Mouse (Mus musculus): ENCODE results near the gene Vangl2.
A peak's percentile ranks its signal among the peaks of the same experiment; 100 is the strongest.

Gene Vangl2

GRCm38 (mm10) chr1:172028394-172029275, at the start of gene Vangl2:
Gene Vangl2 (minus strand): TSS chr1:172028444.
- no peak for DNase-seq (ENCODE audit: low spot score in 2 of 2)

GRCm38 (mm10) chr1:172077981-172078380, 49.7 kb upstream of the Vangl2 start:
- no peak for DNase-seq (ENCODE audit: low spot score in 2 of 2)

GRCm38 (mm10) chr1:172072604-172073003, 44.4 kb upstream of the Vangl2 start:
- DNase-seq (ENCODE audit: low spot score in 2 of 2): no peak

GRCm38 (mm10) chr1:172071556-172071955, 43.3 kb upstream of the Vangl2 start:
- no peak for DNase-seq (ENCODE audit: low spot score in 2 of 2)

GRCm38 (mm10) chr1:172070227-172070626, 42.0 kb upstream of the Vangl2 start:
- DNase-seq (ENCODE audit: low spot score in 2 of 2): no peak

- no peak for DNase-seq (ENCODE audit: low spot score in 2 of 2)
Observed at GRCm38 (mm10) chr1:172064613-172065141, 36.4 kb upstream of the Vangl2 start.

- no peak for DNase-seq (ENCODE audit: low spot score in 2 of 2)
Observed at GRCm38 (mm10) chr1:172063291-172064023, 35.2 kb upstream of the Vangl2 start.

- DNase-seq (ENCODE audit: low spot score in 2 of 2): no peak
Observed at GRCm38 (mm10) chr1:172062101-172062500, 33.9 kb upstream of the Vangl2 start.

GRCm38 (mm10) chr1:172061217-172061616, 33.0 kb upstream of the Vangl2 start:
- DNase-seq (ENCODE audit: low spot score in 2 of 2): no peak

GRCm38 (mm10) chr1:172060659-172061058, 32.4 kb upstream of the Vangl2 start:
- no peak for DNase-seq (ENCODE audit: low spot score in 2 of 2)

GRCm38 (mm10) chr1:172058874-172059273, 30.6 kb upstream of the Vangl2 start:
- DNase-seq (ENCODE audit: low spot score in 2 of 2): no peak

- DNase-seq (ENCODE audit: low spot score in 2 of 2): no peak
Observed at GRCm38 (mm10) chr1:172058321-172058720, 30.1 kb upstream of the Vangl2 start.

- DNase-seq (ENCODE audit: low spot score in 2 of 2): no peak
Observed at GRCm38 (mm10) chr1:172057491-172057921, 29.3 kb upstream of the Vangl2 start, which contains the start of gene Nhlh1. Gene Nhlh1 (minus strand): TSS chr1:172057573.

- no peak for DNase-seq (ENCODE audit: low spot score in 2 of 2)
Observed at GRCm38 (mm10) chr1:172056251-172056650, 28.0 kb upstream of the Vangl2 start.

GRCm38 (mm10) chr1:172053541-172054440, 25.5 kb upstream of the Vangl2 start:
- no peak for DNase-seq (ENCODE audit: low spot score in 2 of 2)

- DNase-seq (ENCODE audit: low spot score in 2 of 2): no peak
Observed at GRCm38 (mm10) chr1:172052766-172053279, 24.6 kb upstream of the Vangl2 start.

- no peak for DNase-seq (ENCODE audit: low spot score in 2 of 2)
Observed at GRCm38 (mm10) chr1:172049131-172049782, 21.0 kb upstream of the Vangl2 start.

- no peak for DNase-seq (ENCODE audit: low spot score in 2 of 2)
Observed at GRCm38 (mm10) chr1:172048241-172048734, 20.0 kb upstream of the Vangl2 start.

GRCm38 (mm10) chr1:172046938-172047337, 18.7 kb upstream of the Vangl2 start:
- DNase-seq (ENCODE audit: low spot score in 2 of 2): peak; percentile 48 to 71

GRCm38 (mm10) chr1:172046410-172046809, 18.2 kb upstream of the Vangl2 start:
- no peak for DNase-seq (ENCODE audit: low spot score in 2 of 2)
